Mouse (Mus musculus) small intestine, adult 2 months (tissue): ENCODE data around the gene Plek. TPM values are rescaled to one million over a fixed set of nuclear protein-coding genes. Genes with fewer than 3 reads are reported as not detected.

Experiments used
- H3K27ac ChIP-seq: fragments of 200-500 bp; 2 replicates; pipeline ENCODE4 v1.5.1; 2012; ENCODE audit warnings: low read depth, low read length, control low read depth, inconsistent platforms; ENCODE audit not compliant: insufficient read depth
- H3K27me3 ChIP-seq: fragments of 200-500 bp; 2 replicates; pipeline ENCODE4 v1.6.1; 2012; ENCODE audit warnings: mild to moderate bottlenecking, moderate library complexity, low read length, inconsistent platforms; ENCODE audit not compliant: control insufficient read depth, insufficient read depth
- H3K36me3 ChIP-seq: fragments of 200-500 bp; 2 replicates; pipeline ENCODE4 v1.6.1; 2012; ENCODE audit warnings: mild to moderate bottlenecking, low read length, control low read depth, inconsistent platforms; ENCODE audit not compliant: control insufficient read depth, insufficient read depth
- H3K4me1 ChIP-seq: fragments of 200-500 bp; 2 replicates; pipeline ENCODE4 v1.6.1; 2012; ENCODE audit warnings: low read length, inconsistent platforms, mixed read lengths; ENCODE audit not compliant: control insufficient read depth, insufficient read depth, insufficient read length
- H3K4me3 ChIP-seq: fragments of 200-500 bp; 2 replicates; pipeline ENCODE4 v1.5.1; 2012; ENCODE audit warnings: low read depth, mild to moderate bottlenecking, control low read depth, inconsistent platforms, low read length, moderate library complexity
- CTCF ChIP-seq: fragments of 200-500 bp; IDR thresholded peaks from 2 replicates; pipeline ENCODE4 v1.5.1; 2012; ENCODE audit warnings: low read depth, mild to moderate bottlenecking, control low read depth, inconsistent platforms, low read length, moderate library complexity, mixed read lengths; ENCODE audit not compliant: insufficient replicate concordance, insufficient read length; ENCODE audit errors: extremely low read depth
- POLR2A ChIP-seq: fragments of 200-500 bp; IDR thresholded peaks from 2 replicates; pipeline ENCODE4 v1.6.1; 2012; ENCODE audit warnings: low read depth, mild to moderate bottlenecking, control low read depth, inconsistent platforms, low read length, moderate library complexity
- WGBS: fragments of 180-500 bp; shearing (Covaris S2); methylation state at CpG from one replicate; pipeline ENCODE4 v1.1.7; 2018; 5-methylcytosine and 5-hydroxymethylcytosine counted together
- polyA plus RNA-seq: library from polyadenylated mRNA; depleted of rRNA; stranded (reverse); fragments of >200 nt; gene quantifications from 2 replicates; pipeline ENCODE4 v1.2.3, GENCODE M21; 2012

Gene Plek
- polyA plus RNA-seq, 1 experiment = 0.33 TPM

GRCm38 (mm10) chr11:17004899-17005846 lies 47.0 kb downstream of the Plek start:
- H3K4me3 ChIP-seq = no peak overlapping the region
- peak overlapping the region; percentile 26; the same call in 1 of the 2 replicates for H3K27ac ChIP-seq
- H3K36me3 ChIP-seq = no peaks in the 10 kb centered on the region
- WGBS = 70% methylated on average over 4 of the region's 4 CpGs
- H3K27me3 ChIP-seq = no peaks in the 10 kb centered on the region
- H3K4me1 ChIP-seq = no peaks in the 10 kb centered on the region
- TF ChIP-seq POLR2A = no peak
- no peak for TF ChIP-seq CTCF

GRCm38 (mm10) chr11:17003757-17004156 lies 48.4 kb downstream of the Plek start:
- H3K36me3 ChIP-seq = no peaks in the 10 kb centered on the region
- H3K27ac ChIP-seq = no peak overlapping the region
- H3K4me1 ChIP-seq = no peaks in the 10 kb centered on the region
- H3K4me3 ChIP-seq = no peak overlapping the region
- H3K27me3 ChIP-seq = no peaks in the 10 kb centered on the region
- no peak for TF ChIP-seq CTCF
- TF ChIP-seq POLR2A = no peak
- 62% methylated on average over 3 of the region's 3 CpGs for WGBS

DNA sequence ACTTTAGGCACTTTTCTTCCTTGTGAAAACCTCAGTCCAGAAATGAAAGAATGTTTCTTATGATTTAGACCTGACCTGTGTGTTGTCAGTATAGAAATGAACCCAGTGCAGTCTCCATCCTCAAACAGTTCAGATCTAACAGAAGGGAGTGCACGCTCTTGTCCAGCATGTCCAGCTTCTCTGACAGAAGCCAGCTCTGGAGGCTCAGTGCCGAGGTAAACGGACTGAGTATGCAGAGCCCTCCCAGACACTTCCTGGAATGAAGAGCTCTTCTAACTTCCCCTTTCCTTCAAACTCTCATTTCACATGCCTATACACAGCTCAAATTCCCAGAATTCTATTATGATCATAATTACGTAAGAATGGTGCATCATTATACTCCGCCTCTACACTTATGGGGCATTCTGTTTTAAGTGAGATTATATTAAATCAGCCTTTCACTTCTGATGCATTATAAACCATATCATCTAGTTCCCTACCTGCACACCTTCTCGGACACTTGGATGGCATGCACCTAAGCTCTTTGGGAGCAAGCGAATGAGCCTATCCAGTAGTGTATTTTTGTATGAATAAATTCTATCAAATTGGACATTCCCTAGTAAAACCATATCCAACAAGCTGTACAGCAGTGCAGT lies 49.3 kb downstream of the Plek start:
- no peak overlapping the region for H3K4me3 ChIP-seq
- H3K27ac ChIP-seq = no peak overlapping the region; the same call in 1 of the 2 replicates
- 76% methylated on average over 7 of the region's 7 CpGs for WGBS
- no peaks in the 10 kb centered on the region for H3K4me1 ChIP-seq
- H3K36me3 ChIP-seq = no peaks in the 10 kb centered on the region
- no peaks in the 10 kb centered on the region for H3K27me3 ChIP-seq
- no peak for TF ChIP-seq POLR2A
- TF ChIP-seq CTCF = no peak

- Histone ChIP-seq H3K36me3 (no peaks in the 10 kb centered on the region), H3K27me3 (no peaks in the 10 kb centered on the region), H3K4me3 (no peak overlapping the region), H3K4me1 (no peaks in the 10 kb centered on the region), H3K27ac (no peak overlapping the region)
- no peak for TF ChIP-seq POLR2A
- no peak for TF ChIP-seq CTCF
- WGBS = 63% methylated on average over 9 of the region's 9 CpGs
These were observed 51.5 kb downstream of the Plek start for GRCm38 (mm10) chr11:17000353-17001334.

- Histone ChIP-seq H3K27ac (no peak overlapping the region), H3K4me1 (no peaks in the 10 kb centered on the region), H3K27me3 (no peaks in the 10 kb centered on the region), H3K4me3 (no peak overlapping the region), H3K36me3 (no peaks in the 10 kb centered on the region)
- no peak for TF ChIP-seq CTCF
- no peak for TF ChIP-seq POLR2A
These were observed 52.2 kb downstream of the Plek start for GRCm38 (mm10) chr11:16999933-17000332.

DNA sequence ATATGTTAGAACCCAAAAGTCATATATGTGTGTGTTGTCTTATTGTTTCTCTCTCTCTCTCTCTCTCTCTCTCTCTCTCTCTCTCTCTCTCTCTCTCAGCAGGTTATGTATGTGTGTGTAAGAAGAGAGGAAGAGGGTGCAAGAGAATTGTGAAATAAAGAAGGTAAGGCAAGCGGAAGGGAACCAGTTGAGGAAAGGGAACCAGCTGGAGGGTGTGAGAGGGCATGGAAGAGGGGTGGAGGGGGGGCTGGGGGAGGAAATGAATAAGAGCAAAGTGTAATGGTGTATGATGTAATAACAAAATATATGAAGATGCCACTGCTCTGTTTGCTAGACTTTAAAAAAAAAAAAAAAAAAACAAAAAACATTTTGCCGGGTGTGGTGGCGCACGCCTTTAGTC lies 52.8 kb downstream of the Plek start:
- Histone ChIP-seq H3K4me1 (no peaks in the 10 kb centered on the region), H3K27ac (no peak overlapping the region), H3K27me3 (no peaks in the 10 kb centered on the region), H3K4me3 (no peak overlapping the region), H3K36me3 (no peaks in the 10 kb centered on the region)
- WGBS = 83% methylated on average over 4 of the region's 4 CpGs
- TF ChIP-seq POLR2A = no peak
- TF ChIP-seq CTCF = no peak
